Mouse (Mus musculus) cerebellum, adult 2 months (tissue): ENCODE measurements at regions not wholly inside any gene's neighbourhood (a gene's known extent, or its start where the extent isn't known, plus 50 kb on each side); places are given as distances from the start of the nearest gene placed in this dataset.
A peak's percentile ranks its signal among the peaks of the same experiment; 100 is the strongest.

ENCODE experiments used
- CTCF ChIP-seq: fragments of 200-500 bp; IDR thresholded peaks from 2 replicates; pipeline ENCODE4 v1.5.1; 2011; ENCODE audit warnings: low read depth, mild to moderate bottlenecking, control low read depth, low read length, moderate library complexity, borderline replicate concordance; ENCODE audit not compliant: insufficient read depth
- POLR2A ChIP-seq: fragments of 200-500 bp; IDR thresholded peaks from 2 replicates; pipeline ENCODE4 v1.6.1; 2011; ENCODE audit warnings: low read length, control low read depth, borderline replicate concordance; ENCODE audit not compliant: insufficient read depth

DNA sequence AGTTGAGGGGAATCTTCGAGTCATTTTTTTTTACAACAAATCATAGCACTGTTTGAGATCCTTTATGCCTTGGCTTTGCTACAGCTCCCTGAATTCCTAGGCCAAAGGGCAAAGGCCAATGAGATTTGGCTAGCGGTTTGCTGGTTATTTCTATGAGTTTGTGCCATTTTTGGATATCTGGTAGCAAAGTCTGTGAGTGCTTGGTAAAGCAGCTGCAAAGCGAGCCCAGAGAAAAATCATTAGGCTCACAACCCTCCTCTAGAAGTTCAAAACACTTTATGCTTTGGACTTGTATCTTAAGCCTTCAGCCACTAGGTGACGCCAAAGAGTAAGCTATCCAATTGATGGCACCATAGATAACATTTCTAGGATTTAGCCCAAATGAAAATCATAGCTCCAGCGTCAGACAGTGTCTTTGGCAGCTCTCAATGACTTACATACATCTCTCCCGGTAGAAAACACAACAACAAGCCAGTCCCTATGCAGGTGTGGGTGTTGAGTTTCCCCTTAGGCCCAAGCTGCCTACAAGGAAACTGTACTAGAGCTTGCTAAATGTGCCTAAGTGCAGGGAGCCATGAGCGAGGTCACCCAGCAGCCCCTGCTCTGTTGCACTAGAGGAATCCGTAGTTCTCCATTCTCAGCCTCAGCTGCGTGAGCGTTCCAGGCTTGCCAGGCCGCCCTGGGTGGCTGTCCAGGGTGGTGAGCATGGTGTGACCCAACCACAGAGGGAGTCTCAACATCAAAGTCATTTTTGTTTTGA, 109.8 kb upstream of the Chrna7 start:
- peak; percentile 64; the same call in 1 of the 2 replicates for TF ChIP-seq CTCF
- TF ChIP-seq POLR2A = no peak
